Mouse (Mus musculus) forebrain, embryonic 13.5 days (tissue): ENCODE measurements around the gene Cacna1a. TPM values are rescaled to one million over a fixed set of nuclear protein-coding genes. Genes with fewer than 3 reads are reported as not detected.

Experiments used
- polyA plus RNA-seq: library from polyadenylated mRNA; unstranded; fragments of >200 nt; fragmentation: Nextera tagmentation; extraction: Ambion mirVana; gene quantifications from 2 replicates; pipeline ENCODE4 v1.2.1, GENCODE M21; 2015

Gene Cacna1a
- polyA plus RNA-seq, 1 experiment from 2014 or later = 9.7 TPM

Other genes starting within 250 kb of the Cacna1a start
- gene Cc2d1a, start 240.5 kb upstream of the Cacna1a start, polyA plus RNA-seq = 18.6 and 24.1 TPM in 2 replicates
- 2.2 and 2.3 TPM in 2 replicates for gene 4930432K21Rik, start 240.4 kb upstream of the Cacna1a start, polyA plus RNA-seq
- gene Nanos3, start 203.2 kb upstream of the Cacna1a start, polyA plus RNA-seq = 4.7 and 6.5 TPM in 2 replicates
- 43.1 and 44.0 TPM in 2 replicates for gene Zswim4, start 151.4 kb upstream of the Cacna1a start, polyA plus RNA-seq
- 294 and 310 TPM in 2 replicates for gene D8Ertd738e, start 138.7 kb upstream of the Cacna1a start, polyA plus RNA-seq
- gene Mri1, start 131.1 kb upstream of the Cacna1a start, polyA plus RNA-seq = 57.3 and 64.1 TPM in 2 replicates
- gene Ccdc130, start 118.1 kb upstream of the Cacna1a start, polyA plus RNA-seq = 26.8 and 28.9 TPM in 2 replicates